Mouse (Mus musculus): ENCODE results near the gene Aox1. TPM values are rescaled to one million over a fixed set of nuclear protein-coding genes. Genes with fewer than 3 reads are reported as not detected.

Aox1 gene
- polyA plus RNA-seq, 1 experiment from 2014 or later = 1.8 TPM

- H3K9me3 ChIP-seq (ENCODE audit: low read length) = no peaks in the 10 kb centered on the region
- TF ChIP-seq EP300 (IDR thresholded peaks at IDR 0.05) = no peak
- TF ChIP-seq CTCF (IDR thresholded peaks at IDR 0.05) = no peak
- no peak overlapping the region for H3K27ac ChIP-seq (ENCODE audit: low read length)
- H3K27me3 ChIP-seq (replicated peaks; ENCODE audit: insufficient read depth, low read length) = no peaks in the 10 kb centered on the region
- peak; percentile 78 for ATAC-seq
- no peak overlapping the region for H3K4me3 ChIP-seq (ENCODE audit: low read depth, low read length)
- H3K9ac ChIP-seq (replicated peaks; ENCODE audit: low read depth) = no peak overlapping the region
- DNase-seq (ENCODE audit: low spot score) = peak; percentile 74
- H3K4me1 ChIP-seq (ENCODE audit: insufficient read depth, low read depth, low read length) = peaks cover 6% of the 10 kb centered on the region; the same call in 1 of the 2 replicates
- no peaks in the 10 kb centered on the region for H3K36me3 ChIP-seq (ENCODE audit: insufficient read depth, low read length)
- 47% methylated on average over 1 of the region's 1 CpGs for WGBS
- H3K4me2 ChIP-seq (replicated peaks; ENCODE audit: low read depth, low read length) = no peak overlapping the region
These were observed 41.8 kb downstream of the Aox1 start for GRCm38 (mm10) chr1:58071509-58071908.

GRCm38 (mm10) chr1:58072416-58072815 is 42.7 kb downstream of the Aox1 start:
- H3K27ac ChIP-seq (ENCODE audit: low read length) = no peak overlapping the region
- H3K4me1 ChIP-seq (ENCODE audit: insufficient read depth, low read depth, low read length) = peaks cover 6% of the 10 kb centered on the region; the same call in 1 of the 2 replicates
- no peaks in the 10 kb centered on the region for H3K9me3 ChIP-seq (ENCODE audit: low read length)
- no peak overlapping the region for H3K4me3 ChIP-seq (ENCODE audit: low read depth, low read length)
- no peak overlapping the region for H3K9ac ChIP-seq (replicated peaks; ENCODE audit: low read depth)
- DNase-seq (ENCODE audit: low spot score) = no peak
- TF ChIP-seq EP300 (IDR thresholded peaks at IDR 0.05) (no peak), CTCF (IDR thresholded peaks at IDR 0.05) (no peak)
- no peak for ATAC-seq
- H3K27me3 ChIP-seq (replicated peaks; ENCODE audit: insufficient read depth, low read length) = no peaks in the 10 kb centered on the region
- H3K36me3 ChIP-seq (ENCODE audit: insufficient read depth, low read length) = no peaks in the 10 kb centered on the region
- no peak overlapping the region for H3K4me2 ChIP-seq (replicated peaks; ENCODE audit: low read depth, low read length)
- 47% methylated on average over 2 of the region's 2 CpGs for WGBS

- DNase-seq (ENCODE audit: low spot score) = peak; percentile 24
- WGBS = 56% methylated on average over 12 of the region's 12 CpGs
- Histone ChIP-seq H3K9ac (replicated peaks; ENCODE audit: low read depth) (no peak overlapping the region), H3K9me3 (ENCODE audit: low read length) (no peaks in the 10 kb centered on the region), H3K4me3 (ENCODE audit: low read depth, low read length) (no peak overlapping the region), H3K4me2 (replicated peaks; ENCODE audit: low read depth, low read length) (no peak overlapping the region), H3K4me1 (ENCODE audit: insufficient read depth, low read depth, low read length) (peaks cover 6% of the 10 kb centered on the region; the same call in 1 of the 2 replicates), H3K27me3 (replicated peaks; ENCODE audit: insufficient read depth, low read length) (no peaks in the 10 kb centered on the region), H3K27ac (ENCODE audit: low read length) (no peak overlapping the region), H3K36me3 (ENCODE audit: insufficient read depth, low read length) (no peaks in the 10 kb centered on the region)
- ATAC-seq = no peak; the same call in 1 of the 2 replicates
- TF ChIP-seq CTCF (IDR thresholded peaks at IDR 0.05) (no peak), EP300 (IDR thresholded peaks at IDR 0.05) (no peak)
These were observed 43.4 kb downstream of the Aox1 start for GRCm38 (mm10) chr1:58072991-58073730.

- Histone ChIP-seq H3K4me2 (replicated peaks; ENCODE audit: low read depth, low read length) (no peak overlapping the region), H3K36me3 (ENCODE audit: insufficient read depth, low read length) (no peaks in the 10 kb centered on the region), H3K4me1 (ENCODE audit: insufficient read depth, low read depth, low read length) (peaks cover 6% of the 10 kb centered on the region; the same call in 1 of the 2 replicates), H3K4me3 (ENCODE audit: low read depth, low read length) (no peak overlapping the region), H3K9me3 (ENCODE audit: low read length) (no peaks in the 10 kb centered on the region), H3K27me3 (replicated peaks; ENCODE audit: insufficient read depth, low read length) (no peaks in the 10 kb centered on the region), H3K9ac (replicated peaks; ENCODE audit: low read depth) (no peak overlapping the region), H3K27ac (ENCODE audit: low read length) (no peak overlapping the region)
- DNase-seq (ENCODE audit: low spot score) (no peak), ATAC-seq (no peak)
- WGBS = 88% methylated on average over 2 of the region's 2 CpGs
- TF ChIP-seq EP300 (IDR thresholded peaks at IDR 0.05) (no peak), CTCF (IDR thresholded peaks at IDR 0.05) (no peak)
These were observed 44.5 kb downstream of the Aox1 start for GRCm38 (mm10) chr1:58074266-58074665.

GRCm38 (mm10) chr1:58077882-58078281 is 48.2 kb downstream of the Aox1 start:
- H3K9ac ChIP-seq (replicated peaks; ENCODE audit: low read depth) = no peak overlapping the region
- TF ChIP-seq EP300 (IDR thresholded peaks at IDR 0.05) (no peak), CTCF (IDR thresholded peaks at IDR 0.05) (no peak)
- no peak for ATAC-seq

GRCm38 (mm10) chr1:58078390-58078789 is 48.7 kb downstream of the Aox1 start:
- Histone ChIP-seq H3K27ac (ENCODE audit: low read length) (no peak overlapping the region), H3K27me3 (replicated peaks; ENCODE audit: insufficient read depth, low read length) (no peaks in the 10 kb centered on the region)
- no peak for ATAC-seq

More at GRCm38 (mm10) chr1:58077882-58078281, 48.2 kb downstream of the Aox1 start:
- Histone ChIP-seq H3K4me3 (ENCODE audit: low read depth, low read length) (no peak overlapping the region), H3K27ac (ENCODE audit: low read length) (no peak overlapping the region), H3K36me3 (ENCODE audit: insufficient read depth, low read length) (no peaks in the 10 kb centered on the region), H3K27me3 (replicated peaks; ENCODE audit: insufficient read depth, low read length) (no peaks in the 10 kb centered on the region), H3K9me3 (ENCODE audit: low read length) (no peaks in the 10 kb centered on the region), H3K4me1 (ENCODE audit: insufficient read depth, low read depth, low read length) (peaks cover under 1% of the 10 kb centered on the region; the same call in 1 of the 2 replicates), H3K4me2 (replicated peaks; ENCODE audit: low read depth, low read length) (no peak overlapping the region)
- no peak for DNase-seq (ENCODE audit: low spot score)

More at GRCm38 (mm10) chr1:58078390-58078789, 48.7 kb downstream of the Aox1 start:
- Histone ChIP-seq H3K9ac (replicated peaks; ENCODE audit: low read depth) (no peak overlapping the region), H3K4me1 (ENCODE audit: insufficient read depth, low read depth, low read length) (no peaks in the 10 kb centered on the region), H3K36me3 (ENCODE audit: insufficient read depth, low read length) (no peaks in the 10 kb centered on the region), H3K4me3 (ENCODE audit: low read depth, low read length) (no peak overlapping the region), H3K4me2 (replicated peaks; ENCODE audit: low read depth, low read length) (no peak overlapping the region), H3K9me3 (ENCODE audit: low read length) (no peaks in the 10 kb centered on the region)
- TF ChIP-seq EP300 (IDR thresholded peaks at IDR 0.05) = no peak
- no peak for TF ChIP-seq CTCF (IDR thresholded peaks at IDR 0.05)
- no peak for DNase-seq (ENCODE audit: low spot score)
- WGBS = 82% methylated on average over 7 of the region's 7 CpGs

Data from lung, postnatal 0 days (tissue).